Mouse (Mus musculus): ENCODE measurements around the gene Metap1d. TPM values are rescaled to one million over a fixed set of nuclear protein-coding genes. Genes with fewer than 3 reads are reported as not detected.

The Metap1d gene
- polyA plus RNA-seq, 1 experiment from 2014 or later, result 43.1 TPM

DNA sequence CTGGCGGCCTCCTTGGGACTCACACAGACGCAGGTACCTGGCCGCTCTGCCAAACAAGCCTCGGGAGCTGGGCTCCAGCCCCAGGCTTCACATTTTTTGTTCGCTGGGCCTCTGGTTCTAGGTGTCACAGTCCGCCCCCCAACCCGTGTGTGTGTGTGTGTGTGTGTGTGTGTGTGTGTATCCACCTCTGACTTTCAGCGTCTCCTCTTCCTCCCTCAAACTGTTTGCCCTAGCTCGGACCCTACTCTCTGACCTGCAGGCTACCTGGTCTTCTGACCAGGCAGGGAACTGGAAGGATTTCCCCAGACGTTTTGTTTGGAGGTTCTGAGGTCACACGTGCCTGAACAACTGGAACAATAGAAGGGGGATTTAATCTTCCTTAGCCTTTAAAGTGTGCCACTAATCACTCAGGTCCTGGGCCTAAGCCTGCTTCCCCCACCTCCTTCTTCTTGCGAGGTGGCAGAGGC lies 78.1 kb downstream of the Metap1d start:
- DNase-seq (ENCODE audit: low spot score), result no peak
- no peaks in the 10 kb centered on the region for H3K9me3 ChIP-seq (replicated peaks; ENCODE audit: low read length)
- WGBS, result 5% methylated on average over 12 of the region's 12 CpGs
- no peak overlapping the region for H3K4me2 ChIP-seq (ENCODE audit: low read length)
- no peaks in the 10 kb centered on the region for H3K36me3 ChIP-seq (ENCODE audit: insufficient read depth, low read length)
- TF ChIP-seq CTCF (IDR thresholded peaks at IDR 0.05; ENCODE audit: low read depth), result no peak
- H3K27ac ChIP-seq, result no peak overlapping the region
- H3K27me3 ChIP-seq (ENCODE audit: insufficient read depth, low read length), result peaks cover 87% of the 10 kb centered on the region
- peaks cover 7% of the 10 kb centered on the region for H3K4me1 ChIP-seq (replicated peaks; ENCODE audit: insufficient read depth, low read length)
- ATAC-seq (replicated peaks; ENCODE audit: low FRiP score, low read depth), result no peak
- H3K9ac ChIP-seq (ENCODE audit: low read depth, low read length), result no peak overlapping the region
- H3K4me3 ChIP-seq (replicated peaks; ENCODE audit: low read depth, low read length), result no peak overlapping the region; the same call in 1 of the 2 replicates

DNA sequence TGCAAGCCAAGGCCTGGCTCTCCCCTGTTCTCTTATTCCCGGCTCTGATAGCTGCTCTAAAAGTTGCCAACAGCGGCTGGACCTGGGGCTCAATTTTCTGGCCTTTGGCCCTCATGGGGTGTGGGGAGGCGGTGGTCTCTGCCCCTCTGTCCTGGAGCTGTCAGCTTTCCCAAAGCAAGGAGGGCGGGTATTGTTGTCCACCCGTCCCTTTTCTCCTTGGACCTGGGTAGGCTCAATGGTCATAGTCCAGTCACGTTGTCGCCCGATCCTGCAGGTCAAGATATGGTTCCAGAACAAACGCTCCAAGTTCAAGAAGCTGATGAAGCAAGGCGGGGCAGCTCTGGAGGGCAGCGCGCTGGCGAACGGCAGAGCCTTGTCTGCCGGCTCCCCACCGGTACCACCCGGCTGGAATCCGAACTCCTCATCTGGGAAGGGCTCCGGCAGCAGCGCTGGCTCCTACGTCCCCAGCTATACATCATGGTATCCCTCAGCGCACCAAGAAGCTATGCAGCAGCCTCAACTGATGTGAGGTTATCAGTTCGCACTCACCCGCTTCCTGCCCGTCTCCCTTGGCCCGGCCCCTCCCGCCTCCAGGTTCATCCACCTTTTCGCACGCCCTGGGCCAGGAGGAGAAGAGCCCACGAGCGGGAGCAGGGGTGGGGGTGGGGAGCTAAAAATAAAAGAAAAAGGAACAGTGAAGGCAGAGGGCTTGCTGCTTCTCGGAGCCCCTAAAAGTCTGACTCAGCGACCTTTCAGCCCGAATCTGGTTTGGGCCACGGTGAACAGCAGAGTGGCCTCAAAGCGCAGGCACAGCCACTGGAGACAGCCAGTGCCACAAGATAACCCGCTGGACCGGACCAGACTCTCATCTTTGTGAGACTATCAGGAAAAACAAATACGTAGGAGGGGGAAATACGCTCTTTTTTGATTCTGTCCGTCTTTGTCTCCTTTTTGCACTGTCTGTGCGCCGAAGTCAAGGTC lies 79.2 kb downstream of the Metap1d start:
- Histone ChIP-seq H3K27me3 (ENCODE audit: insufficient read depth, low read length) (peaks cover 89% of the 10 kb centered on the region), H3K4me3 (replicated peaks; ENCODE audit: low read depth, low read length) (no peak overlapping the region), H3K4me2 (ENCODE audit: low read length) (no peak overlapping the region), H3K9me3 (replicated peaks; ENCODE audit: low read length) (no peaks in the 10 kb centered on the region), H3K27ac (no peak overlapping the region), H3K4me1 (replicated peaks; ENCODE audit: insufficient read depth, low read length) (peaks cover 7% of the 10 kb centered on the region), H3K9ac (ENCODE audit: low read depth, low read length) (no peak overlapping the region), H3K36me3 (ENCODE audit: insufficient read depth, low read length) (no peaks in the 10 kb centered on the region)
- TF ChIP-seq CTCF (IDR thresholded peaks at IDR 0.05; ENCODE audit: low read depth), result no peak
- ATAC-seq (replicated peaks; ENCODE audit: low FRiP score, low read depth) (no peak), DNase-seq (ENCODE audit: low spot score) (no peak)
- 2% methylated on average over 43 of the region's 43 CpGs for WGBS

DNA sequence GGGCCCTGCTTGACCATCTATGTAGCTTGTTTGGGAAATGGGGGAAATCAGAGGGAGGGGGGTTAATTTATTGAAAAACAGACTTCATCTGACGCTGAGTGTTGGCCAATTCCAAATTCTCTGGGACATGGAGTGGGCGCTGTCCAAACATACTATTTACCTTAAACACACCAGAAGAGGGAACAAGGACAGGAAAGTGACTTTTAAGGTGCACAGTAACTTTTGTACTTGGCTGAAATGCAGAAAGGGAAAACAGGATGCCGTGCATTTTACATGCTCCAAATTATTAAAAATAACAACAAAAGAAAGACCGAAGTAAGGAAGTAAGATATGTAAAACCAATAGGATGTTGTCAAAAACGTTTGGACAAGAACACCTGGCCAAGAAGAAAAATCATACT lies 80.0 kb downstream of the Metap1d start:
- no peaks in the 10 kb centered on the region for H3K9me3 ChIP-seq (replicated peaks; ENCODE audit: low read length)
- no peak overlapping the region for H3K4me3 ChIP-seq (replicated peaks; ENCODE audit: low read depth, low read length)
- 9% methylated on average over 5 of the region's 5 CpGs for WGBS
- no peak overlapping the region for H3K27ac ChIP-seq
- H3K9ac ChIP-seq (ENCODE audit: low read depth, low read length), result no peak overlapping the region
- no peak for DNase-seq (ENCODE audit: low spot score)
- H3K36me3 ChIP-seq (ENCODE audit: insufficient read depth, low read length), result no peaks in the 10 kb centered on the region
- H3K4me1 ChIP-seq (replicated peaks; ENCODE audit: insufficient read depth, low read length), result peaks cover 7% of the 10 kb centered on the region
- H3K27me3 ChIP-seq (ENCODE audit: insufficient read depth, low read length), result peaks cover 94% of the 10 kb centered on the region
- no peak overlapping the region for H3K4me2 ChIP-seq (ENCODE audit: low read length)
- no peak for TF ChIP-seq CTCF (IDR thresholded peaks at IDR 0.05; ENCODE audit: low read depth)
- no peak for ATAC-seq (replicated peaks; ENCODE audit: low FRiP score, low read depth)

GRCm38 (mm10) chr2:71534242-71535052 lies 81.4 kb downstream of the Metap1d start:
- Histone ChIP-seq H3K27ac (no peak overlapping the region), H3K9me3 (replicated peaks; ENCODE audit: low read length) (no peaks in the 10 kb centered on the region), H3K36me3 (ENCODE audit: insufficient read depth, low read length) (no peaks in the 10 kb centered on the region), H3K4me2 (ENCODE audit: low read length) (no peak overlapping the region), H3K27me3 (ENCODE audit: insufficient read depth, low read length) (peaks cover 96% of the 10 kb centered on the region), H3K9ac (ENCODE audit: low read depth, low read length) (no peak overlapping the region), H3K4me3 (replicated peaks; ENCODE audit: low read depth, low read length) (no peak overlapping the region), H3K4me1 (replicated peaks; ENCODE audit: insufficient read depth, low read length) (no peaks in the 10 kb centered on the region; the same call in 1 of the 2 replicates)
- no peak for DNase-seq (ENCODE audit: low spot score)
- TF ChIP-seq CTCF (IDR thresholded peaks at IDR 0.05; ENCODE audit: low read depth), result no peak
- ATAC-seq (replicated peaks; ENCODE audit: low FRiP score, low read depth), result no peak
- 2% methylated on average over 20 of the region's 20 CpGs for WGBS

GRCm38 (mm10) chr2:71540611-71541417 lies 87.7 kb downstream of the Metap1d start:
- no peaks in the 10 kb centered on the region for H3K9me3 ChIP-seq (replicated peaks; ENCODE audit: low read length)
- TF ChIP-seq CTCF (IDR thresholded peaks at IDR 0.05; ENCODE audit: low read depth), result no peak
- peak overlapping the region; percentile 9; the same call in 1 of the 2 replicates for H3K4me3 ChIP-seq (replicated peaks; ENCODE audit: low read depth, low read length)
- H3K9ac ChIP-seq (ENCODE audit: low read depth, low read length), result no peak overlapping the region
- WGBS, result under 1% methylated on average over 46 of the region's 48 CpGs
- H3K36me3 ChIP-seq (ENCODE audit: insufficient read depth, low read length), result no peaks in the 10 kb centered on the region
- no peak overlapping the region for H3K27ac ChIP-seq
- no peak for DNase-seq (ENCODE audit: low spot score)
- peaks cover 14% of the 10 kb centered on the region; the same call in 1 of the 2 replicates for H3K4me1 ChIP-seq (replicated peaks; ENCODE audit: insufficient read depth, low read length)
- peaks cover 86% of the 10 kb centered on the region for H3K27me3 ChIP-seq (ENCODE audit: insufficient read depth, low read length)
- H3K4me2 ChIP-seq (ENCODE audit: low read length), result peak overlapping the region; percentile 23; the same call in 1 of the 2 replicates
- ATAC-seq (replicated peaks; ENCODE audit: low FRiP score, low read depth), result no peak
